Mouse (Mus musculus) kidney, embryonic 15.5 days (tissue): ENCODE measurements around the gene Mark1. TPM values are rescaled to one million over a fixed set of nuclear protein-coding genes. Genes with fewer than 3 reads are reported as not detected.

Experiments used
- ATAC-seq: fragments of 200-750 bp; cut with Nextera tagmentation; replicated peaks from 2 replicates; pipeline ENCODE4 v1.8.0; 2017; ENCODE audit warnings: moderate TSS enrichment; ENCODE audit not compliant: low FRiP score
- H3K27ac ChIP-seq: fragments of 300-500 bp; sonication (generic); 2 replicates; pipeline ENCODE4 v1.5.1; 2015; ENCODE audit warnings: mild to moderate bottlenecking, inconsistent platforms
- H3K27me3 ChIP-seq: fragments of 300-500 bp; sonication (generic); 2 replicates; pipeline ENCODE4 v1.6.1; 2015; ENCODE audit warnings: inconsistent platforms
- H3K36me3 ChIP-seq: fragments of 300-500 bp; sonication (generic); 2 replicates; pipeline ENCODE4 v1.6.1; 2015; ENCODE audit warnings: inconsistent platforms
- H3K4me1 ChIP-seq: fragments of 300-500 bp; sonication (generic); 2 replicates; pipeline ENCODE4 v1.6.1; 2015; ENCODE audit warnings: inconsistent platforms
- H3K4me2 ChIP-seq: fragments of 300-500 bp; sonication (generic); 2 replicates; pipeline ENCODE4 v1.6.1; 2015; ENCODE audit warnings: moderate library complexity, mild to moderate bottlenecking, inconsistent platforms
- H3K4me3 ChIP-seq: fragments of 300-500 bp; sonication (generic); replicated peaks from 2 replicates; pipeline ENCODE4 v1.5.1; 2015; ENCODE audit warnings: mild to moderate bottlenecking, inconsistent platforms
- H3K9ac ChIP-seq: fragments of 300-500 bp; sonication (generic); 2 replicates; pipeline ENCODE4 v1.6.1; 2015; ENCODE audit warnings: mild to moderate bottlenecking, inconsistent platforms
- H3K9me3 ChIP-seq: fragments of 300-500 bp; sonication (generic); replicated peaks from 2 replicates; pipeline ENCODE4 v1.6.1; 2016; ENCODE audit warnings: inconsistent platforms
- WGBS: fragments of 180-500 bp; shearing (Covaris S2); methylation state at CpG from one replicate; pipeline ENCODE4 v1.1.7; 2015; ENCODE audit warnings: mixed read lengths; 5-methylcytosine and 5-hydroxymethylcytosine counted together
- polyA plus RNA-seq: library from polyadenylated mRNA; unstranded; fragments of >200 nt; fragmentation: Nextera tagmentation; extraction: Ambion mirVana; gene quantifications from 2 replicates; pipeline ENCODE4 v1.2.1, GENCODE M21; 2015

Gene Mark1
- polyA plus RNA-seq, 1 experiment from 2014 or later, result 1.7 TPM

DNA sequence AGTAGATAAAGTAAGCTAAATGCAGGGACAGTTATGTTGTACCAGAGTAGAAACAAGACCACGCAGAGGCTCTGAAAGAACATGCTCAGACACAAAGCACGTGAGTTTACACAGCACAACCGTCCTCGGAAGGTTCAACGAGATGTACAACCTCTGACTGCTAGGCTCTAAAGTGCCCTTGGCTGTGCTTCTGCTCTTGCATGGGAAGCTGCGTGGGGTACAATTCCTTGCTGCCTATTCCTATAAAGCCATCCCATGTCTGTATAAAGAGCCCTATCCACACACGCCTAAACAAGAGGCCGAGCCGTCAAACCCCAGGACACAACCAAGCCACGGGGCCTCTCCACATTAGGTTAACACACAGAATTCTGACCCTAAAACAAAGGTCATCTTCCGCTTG, 1.9 kb downstream of the Mark1 start:
- H3K4me3 ChIP-seq, result peak overlapping the region; percentile 65; the same call in 1 of the 2 replicates
- no peaks in the 10 kb centered on the region for H3K9me3 ChIP-seq
- H3K9ac ChIP-seq, result no peak overlapping the region
- 67% methylated on average over 11 of the region's 11 CpGs for WGBS
- peaks cover 13% of the 10 kb centered on the region for H3K27me3 ChIP-seq
- no peak overlapping the region for H3K4me2 ChIP-seq
- ATAC-seq, result no peak
- no peak overlapping the region for H3K27ac ChIP-seq
- peaks cover 24% of the 10 kb centered on the region for H3K4me1 ChIP-seq
- no peaks in the 10 kb centered on the region for H3K36me3 ChIP-seq

DNA sequence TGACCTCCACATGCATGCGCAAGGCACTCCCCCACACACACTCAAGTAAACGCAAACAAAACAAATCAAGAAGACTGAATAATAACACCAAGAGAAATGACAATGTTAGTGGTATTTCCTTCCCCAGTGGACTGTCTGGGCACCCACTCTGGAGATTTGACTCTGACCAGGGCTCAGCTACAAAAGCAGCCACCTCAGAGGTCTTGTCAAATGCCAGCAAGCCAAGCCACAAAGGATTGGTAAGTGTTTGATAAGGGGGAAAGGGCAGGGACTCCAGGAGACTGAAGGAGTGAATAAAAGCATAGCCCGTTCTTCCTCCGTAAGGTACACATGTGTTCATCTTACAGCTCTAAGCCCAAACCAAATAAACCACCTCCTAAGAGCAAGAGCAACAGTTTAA, 4.0 kb downstream of the Mark1 start:
- H3K9me3 ChIP-seq, result no peaks in the 10 kb centered on the region
- no peaks in the 10 kb centered on the region for H3K36me3 ChIP-seq
- H3K27me3 ChIP-seq, result peaks cover 6% of the 10 kb centered on the region
- no peak for ATAC-seq
- no peak overlapping the region for H3K9ac ChIP-seq
- H3K4me2 ChIP-seq, result no peak overlapping the region
- WGBS, result 80% methylated on average over 4 of the region's 4 CpGs
- H3K27ac ChIP-seq, result no peak overlapping the region
- peaks cover 24% of the 10 kb centered on the region for H3K4me1 ChIP-seq
- H3K4me3 ChIP-seq, result no peak overlapping the region

DNA sequence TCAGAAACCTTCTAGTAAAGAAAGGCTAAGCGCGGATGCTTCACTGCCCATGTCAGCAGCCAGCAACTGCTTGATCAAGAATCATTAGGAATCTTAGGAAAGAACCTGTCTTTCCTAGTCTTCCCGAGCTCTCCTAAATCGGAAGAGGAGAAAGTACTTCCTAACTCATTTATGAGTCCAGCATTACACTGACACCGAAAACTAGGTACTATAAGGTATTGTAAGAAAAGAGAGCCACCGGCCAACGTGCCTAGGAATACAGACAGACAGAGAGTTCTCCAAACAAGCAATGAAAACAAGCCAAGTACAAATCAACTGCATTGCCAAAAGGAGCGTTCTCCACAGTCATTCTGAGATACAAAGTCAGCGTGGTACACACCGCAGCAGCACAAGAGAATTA, 8.2 kb downstream of the Mark1 start:
- Histone ChIP-seq H3K4me2 (no peak overlapping the region), H3K4me3 (no peak overlapping the region), H3K27ac (no peak overlapping the region), H3K27me3 (no peaks in the 10 kb centered on the region), H3K4me1 (0 out of 2 replicates have a peak, but pooled peaks cover 2% of the 10 kb centered on the region), H3K9me3 (no peaks in the 10 kb centered on the region), H3K36me3 (no peaks in the 10 kb centered on the region), H3K9ac (no peak overlapping the region)
- WGBS, result 89% methylated on average over 10 of the region's 10 CpGs
- no peak for ATAC-seq

DNA sequence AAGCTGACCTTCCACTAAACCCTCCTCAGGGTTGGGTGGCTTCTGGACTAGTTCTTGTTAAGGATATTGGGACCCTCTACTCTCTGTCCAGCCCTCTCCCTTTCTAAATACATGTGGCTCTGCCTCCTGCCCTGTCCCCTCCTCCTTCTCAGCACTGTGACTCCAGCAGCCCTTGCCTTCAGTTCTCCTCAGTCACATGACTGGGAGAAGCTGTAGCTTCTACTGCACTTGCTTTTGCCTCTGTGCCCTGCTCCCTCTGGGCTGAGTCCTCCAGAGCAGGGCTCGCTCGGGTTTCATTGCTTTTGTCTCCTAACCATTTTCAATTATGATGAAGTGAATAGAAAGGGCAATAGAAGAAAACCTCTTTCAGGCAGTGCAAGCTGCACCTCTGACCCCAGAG, 12.6 kb downstream of the Mark1 start:
- ATAC-seq, result no peak
- WGBS, result 44% methylated on average over 2 of the region's 2 CpGs
- no peak overlapping the region for H3K9ac ChIP-seq
- no peak overlapping the region for H3K4me2 ChIP-seq
- no peaks in the 10 kb centered on the region for H3K4me1 ChIP-seq
- no peaks in the 10 kb centered on the region for H3K36me3 ChIP-seq
- H3K27ac ChIP-seq, result no peak overlapping the region
- H3K9me3 ChIP-seq, result no peaks in the 10 kb centered on the region
- no peak overlapping the region for H3K4me3 ChIP-seq
- H3K27me3 ChIP-seq, result no peaks in the 10 kb centered on the region

DNA sequence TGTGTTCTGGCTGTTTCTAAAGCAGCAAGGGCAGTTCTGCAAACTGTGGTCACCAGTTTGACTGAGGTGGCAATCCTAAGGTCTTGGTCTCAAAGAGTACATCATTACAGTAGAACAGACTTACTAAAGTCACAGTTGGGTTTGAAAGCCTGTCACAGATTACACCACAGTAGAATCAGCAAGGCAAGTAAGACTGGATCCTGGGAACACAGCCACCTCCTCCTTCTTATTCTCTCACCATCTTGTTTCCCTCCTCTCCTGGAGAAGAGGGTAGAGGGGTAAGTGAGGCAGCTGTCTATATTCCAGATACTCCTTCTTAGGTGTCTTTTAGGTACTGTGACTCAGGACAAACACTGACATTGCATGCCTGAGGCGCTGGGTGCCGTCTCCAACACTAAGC, 14.6 kb downstream of the Mark1 start:
- Histone ChIP-seq H3K9me3 (no peaks in the 10 kb centered on the region), H3K4me1 (no peaks in the 10 kb centered on the region), H3K36me3 (no peaks in the 10 kb centered on the region), H3K4me2 (no peak overlapping the region), H3K9ac (no peak overlapping the region), H3K4me3 (no peak overlapping the region), H3K27me3 (no peaks in the 10 kb centered on the region), H3K27ac (no peak overlapping the region)
- ATAC-seq, result no peak
- 89% methylated on average over 2 of the region's 2 CpGs for WGBS

DNA sequence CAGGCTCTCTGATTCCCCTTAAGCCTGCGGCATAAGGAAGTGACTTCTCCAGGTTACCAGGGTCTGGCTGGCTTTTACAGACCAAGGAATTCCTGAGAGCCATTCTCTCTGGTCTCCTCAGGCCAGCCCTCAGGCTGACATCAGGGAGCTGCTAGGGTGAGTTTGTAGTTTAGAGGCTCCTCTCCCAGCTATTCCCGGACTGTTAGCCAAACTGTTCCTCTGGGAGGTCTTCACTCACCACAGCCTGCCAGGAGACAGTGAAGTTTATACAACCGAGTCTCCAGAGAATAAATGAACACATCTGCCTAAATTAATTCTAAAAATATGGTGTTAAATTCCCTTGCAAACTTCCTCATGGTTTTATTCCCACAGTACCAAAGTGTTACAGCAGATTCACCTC, 15.6 kb downstream of the Mark1 start:
- Histone ChIP-seq H3K4me1 (no peaks in the 10 kb centered on the region), H3K4me3 (no peak overlapping the region), H3K4me2 (no peak overlapping the region), H3K27ac (no peak overlapping the region), H3K9me3 (no peaks in the 10 kb centered on the region), H3K9ac (no peak overlapping the region), H3K27me3 (no peaks in the 10 kb centered on the region), H3K36me3 (no peaks in the 10 kb centered on the region)
- ATAC-seq, result no peak
- WGBS, result 43% methylated on average over 3 of the region's 3 CpGs

DNA sequence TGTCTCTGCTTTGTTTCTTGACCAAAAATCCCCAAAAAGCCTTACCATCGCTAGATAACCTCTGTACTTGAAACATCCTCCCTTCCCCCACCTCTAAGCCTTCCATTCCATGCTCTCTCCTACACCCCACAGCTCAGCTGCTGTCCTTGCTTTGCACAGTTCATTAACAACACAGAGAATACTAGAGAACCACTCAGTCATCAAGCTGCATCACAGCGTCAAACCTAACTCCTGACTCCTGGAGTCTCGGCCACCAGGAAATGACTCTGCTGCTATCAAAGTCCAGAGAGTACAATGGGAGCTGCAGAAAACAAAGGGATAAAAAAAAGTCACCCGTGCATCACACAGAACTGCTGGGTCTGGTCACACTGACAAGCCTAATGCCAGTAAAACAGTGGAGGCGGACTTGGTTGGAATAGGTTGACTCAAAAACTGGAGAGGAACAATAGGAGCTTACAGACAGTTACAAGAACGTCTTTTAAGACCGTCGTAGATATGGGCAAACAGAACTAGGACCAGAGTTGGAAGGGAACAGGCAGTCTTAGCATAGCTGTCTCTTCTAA, 27.1 kb downstream of the Mark1 start:
- Histone ChIP-seq H3K9me3 (no peaks in the 10 kb centered on the region), H3K27ac (no peak overlapping the region), H3K36me3 (no peaks in the 10 kb centered on the region), H3K4me1 (peaks cover 5% of the 10 kb centered on the region; the same call in 1 of the 2 replicates), H3K9ac (no peak overlapping the region), H3K4me2 (no peak overlapping the region), H3K4me3 (no peak overlapping the region), H3K27me3 (no peaks in the 10 kb centered on the region)
- 49% methylated on average over 8 of the region's 8 CpGs for WGBS
- no peak for ATAC-seq

DNA sequence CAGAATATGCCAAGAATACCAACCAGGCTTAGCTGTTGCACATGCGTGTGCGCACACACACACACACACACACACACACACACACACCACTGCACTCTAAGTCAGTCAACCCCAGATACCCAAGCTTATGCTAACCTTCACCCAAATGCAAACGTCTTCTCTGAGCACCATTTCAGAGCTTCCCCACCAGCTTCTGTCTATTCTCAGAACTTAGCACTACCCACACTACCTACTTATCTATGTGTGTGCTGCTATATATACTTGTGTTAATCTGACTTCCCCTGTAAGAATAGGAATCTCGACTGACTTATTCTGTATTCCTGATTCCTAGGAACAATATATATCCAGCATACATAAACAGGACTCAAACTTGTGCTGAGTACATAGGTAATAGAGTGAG, 30.0 kb downstream of the Mark1 start:
- Histone ChIP-seq H3K27me3 (no peaks in the 10 kb centered on the region), H3K36me3 (no peaks in the 10 kb centered on the region), H3K4me2 (no peak overlapping the region), H3K27ac (no peak overlapping the region), H3K9me3 (no peaks in the 10 kb centered on the region), H3K4me3 (no peak overlapping the region), H3K9ac (no peak overlapping the region), H3K4me1 (peaks cover 5% of the 10 kb centered on the region; the same call in 1 of the 2 replicates)
- ATAC-seq, result no peak
- 94% methylated on average over 4 of the region's 4 CpGs for WGBS

DNA sequence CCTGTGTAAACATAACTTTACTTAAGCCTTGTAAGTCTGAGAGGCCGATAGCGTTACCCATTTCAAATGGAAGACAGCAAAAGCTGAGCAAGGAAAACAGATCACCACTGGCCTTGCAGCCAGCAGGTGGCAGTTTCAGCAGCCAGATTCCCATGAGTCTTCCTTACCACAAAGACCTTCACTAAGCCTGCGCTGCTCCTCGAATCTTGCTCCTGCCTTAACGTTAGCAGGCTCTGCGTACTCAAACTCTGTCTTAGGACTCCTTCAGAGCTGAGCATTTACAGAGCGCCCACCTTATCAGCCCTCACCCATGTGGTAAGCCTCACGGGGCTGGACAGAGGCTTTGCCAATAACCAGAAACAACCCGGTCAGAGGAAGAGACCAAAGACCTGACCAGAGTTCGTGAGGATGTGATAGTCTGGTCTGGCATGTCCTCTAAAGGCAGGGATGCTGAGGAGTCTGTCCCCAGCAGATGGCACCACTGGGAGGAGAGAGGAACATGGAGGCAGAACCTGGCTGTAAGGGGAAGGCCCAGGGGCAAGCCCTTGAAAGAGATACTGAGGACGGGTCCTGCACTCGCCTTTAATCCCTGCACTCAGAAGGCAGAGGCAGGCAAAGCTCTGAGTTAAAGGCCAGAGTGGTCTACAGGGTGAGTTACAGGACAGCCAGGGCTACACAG, 33.5 kb downstream of the Mark1 start:
- WGBS, result 66% methylated on average over 12 of the region's 12 CpGs
- no peaks in the 10 kb centered on the region for H3K27me3 ChIP-seq
- no peak for ATAC-seq
- H3K9me3 ChIP-seq, result no peaks in the 10 kb centered on the region
- no peaks in the 10 kb centered on the region for H3K36me3 ChIP-seq
- H3K27ac ChIP-seq, result no peak overlapping the region
- no peak overlapping the region for H3K9ac ChIP-seq
- no peak overlapping the region for H3K4me2 ChIP-seq
- no peaks in the 10 kb centered on the region for H3K4me1 ChIP-seq
- no peak overlapping the region for H3K4me3 ChIP-seq

DNA sequence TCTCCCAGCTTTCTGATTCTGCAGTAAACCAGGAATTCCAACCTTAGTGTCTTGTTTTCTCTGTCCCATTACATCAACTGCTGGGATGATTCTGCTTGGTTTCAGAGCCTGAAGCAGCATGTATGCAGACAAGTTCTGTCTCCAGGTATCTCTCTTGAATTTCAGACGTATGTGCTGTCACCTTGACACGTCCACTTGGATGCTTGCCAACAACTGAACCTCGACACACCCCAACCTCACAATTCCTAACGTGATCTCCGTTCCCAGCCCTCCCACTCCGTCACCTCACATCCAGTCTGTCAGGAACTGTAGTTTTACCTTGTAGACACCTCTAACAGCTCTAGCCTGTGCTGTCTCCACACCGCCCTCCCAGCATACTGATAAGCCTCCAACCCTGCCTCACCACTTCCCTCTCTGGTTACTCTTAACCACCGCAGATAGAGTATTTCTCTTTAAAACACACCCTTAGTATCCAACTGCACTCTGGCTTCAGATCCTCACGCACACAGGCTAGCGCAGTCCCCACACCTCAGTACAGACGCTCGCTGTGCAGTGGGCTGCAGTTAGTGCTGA, 36.2 kb downstream of the Mark1 start:
- 71% methylated on average over 12 of the region's 12 CpGs for WGBS
- Histone ChIP-seq H3K27ac (no peak overlapping the region), H3K9ac (no peak overlapping the region), H3K4me3 (no peak overlapping the region), H3K27me3 (no peaks in the 10 kb centered on the region), H3K4me1 (no peaks in the 10 kb centered on the region), H3K4me2 (no peak overlapping the region), H3K36me3 (no peaks in the 10 kb centered on the region), H3K9me3 (no peaks in the 10 kb centered on the region)
- no peak for ATAC-seq

DNA sequence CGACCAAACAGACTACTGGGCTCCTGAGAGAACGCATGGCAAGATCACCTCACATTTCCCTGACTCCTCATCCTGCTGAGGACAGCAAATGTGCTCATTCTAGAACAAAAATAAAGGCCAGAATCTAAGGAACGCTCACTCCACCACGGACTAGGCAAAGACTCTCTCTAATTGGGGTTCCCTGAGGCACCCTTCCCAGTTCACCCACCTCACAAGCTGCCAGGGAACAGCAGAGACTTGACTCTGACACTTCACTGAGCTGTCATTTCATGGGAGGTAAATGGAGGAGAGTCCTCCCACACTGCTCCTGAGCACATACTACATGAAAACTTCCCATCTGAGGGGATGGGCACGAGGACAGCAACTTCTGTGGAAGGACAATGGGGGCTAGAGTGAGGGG, 37.5 kb downstream of the Mark1 start:
- no peaks in the 10 kb centered on the region; the same call in 1 of the 2 replicates for H3K9me3 ChIP-seq
- no peaks in the 10 kb centered on the region for H3K36me3 ChIP-seq
- H3K9ac ChIP-seq, result no peak overlapping the region
- no peak overlapping the region for H3K4me2 ChIP-seq
- H3K4me1 ChIP-seq, result no peaks in the 10 kb centered on the region
- no peak overlapping the region for H3K4me3 ChIP-seq
- no peak overlapping the region for H3K27ac ChIP-seq
- no peak for ATAC-seq
- 86% methylated on average over 5 of the region's 5 CpGs for WGBS
- H3K27me3 ChIP-seq, result no peaks in the 10 kb centered on the region

DNA sequence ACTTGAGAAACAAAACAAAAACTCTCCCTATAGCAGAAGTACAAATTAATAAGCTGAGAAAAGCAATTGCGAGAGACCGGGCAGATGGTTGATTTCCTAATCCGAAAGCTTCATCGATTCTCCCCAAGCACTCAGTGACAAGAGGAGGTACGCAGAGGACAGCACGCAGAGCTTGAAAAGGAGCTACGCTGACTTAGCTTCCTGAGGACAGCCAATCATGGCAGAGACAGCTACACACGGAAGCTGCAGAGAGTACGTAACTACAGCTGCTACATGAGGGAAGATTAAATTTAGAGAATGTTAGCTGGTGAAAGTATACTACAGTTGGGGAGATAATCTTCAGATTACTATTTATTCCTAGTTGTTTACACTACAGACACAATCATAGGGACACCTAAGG, 40.6 kb downstream of the Mark1 start:
- Histone ChIP-seq H3K4me2 (no peak overlapping the region), H3K9me3 (no peaks in the 10 kb centered on the region; the same call in 1 of the 2 replicates), H3K36me3 (no peaks in the 10 kb centered on the region), H3K4me3 (no peak overlapping the region), H3K27ac (no peak overlapping the region), H3K4me1 (no peaks in the 10 kb centered on the region), H3K9ac (no peak overlapping the region), H3K27me3 (no peaks in the 10 kb centered on the region)
- WGBS, result 69% methylated on average over 9 of the region's 9 CpGs
- ATAC-seq, result no peak
